Mouse (Mus musculus) CH12.LX (cell line): ENCODE results near the gene Cd3e. TPM values are rescaled to one million over a fixed set of nuclear protein-coding genes. Genes with fewer than 3 reads are reported as not detected.

Experiments used
- DNase-seq: peaks from one replicate; pipeline ENCODE4 v3.0.0-alpha.2; 2013; ENCODE audit errors: extremely low read depth
- H3K27ac ChIP-seq: 2 replicates; pipeline ENCODE4 v1.5.1; 2012; ENCODE audit warnings: low read depth, mild to moderate bottlenecking, control low read depth, moderate library complexity; ENCODE audit not compliant: insufficient read depth
- H3K27me3 ChIP-seq: replicated peaks from 2 replicates; pipeline ENCODE3; 2012; ENCODE audit warnings: inconsistent platforms
- H3K36me3 ChIP-seq, 2 experiments: replicated peaks in 1 of 2; 2 replicates each; pipeline versions ENCODE3 to v1.6.1; 2012; ENCODE audit warnings: inconsistent platforms in 1 of 2, low read length in 1 of 2, mild to moderate bottlenecking in 1 of 2, mixed read lengths in 1 of 2, moderate library complexity in 1 of 2; ENCODE audit not compliant: control insufficient read depth in 1 of 2, insufficient read depth in 1 of 2
- H3K4me1 ChIP-seq, 2 experiments: 2 replicates each; pipeline ENCODE4 v1.6.1; 2012; ENCODE audit warnings: inconsistent platforms in 1 of 2, moderate library complexity in 1 of 2; ENCODE audit not compliant: insufficient read depth in 2 of 2, control insufficient read depth in 1 of 2
- H3K4me2 ChIP-seq: 2 replicates; pipeline ENCODE4 v1.6.1; 2012; ENCODE audit warnings: low read depth, mild to moderate bottlenecking, control low read depth; ENCODE audit not compliant: poor library complexity, insufficient read depth, severe bottlenecking
- H3K4me3 ChIP-seq, 3 experiments: fragments of 150-350 bp in 1 of 3; sonication (generic) in 1 of 3; replicated peaks in 1 of 3; 2 replicates each; pipeline versions ENCODE3 to v1.5.1; 2011 to 2012; ENCODE audit warnings: low read depth in 2 of 3, low read length in 2 of 3, mild to moderate bottlenecking in 2 of 3, moderate library complexity in 2 of 3, control low read depth in 1 of 3, improper control_type of control experiment in 1 of 3, inconsistent platforms in 1 of 3, mixed read lengths in 1 of 3; ENCODE audit not compliant: poor library complexity in 1 of 3
- H3K79me2 ChIP-seq: replicated peaks from 2 replicates; pipeline ENCODE4 v1.6.1; 2012; ENCODE audit warnings: mild to moderate bottlenecking, moderate library complexity; ENCODE audit not compliant: control insufficient read depth, poor library complexity, insufficient read depth, severe bottlenecking; ENCODE audit errors: extremely low read depth
- H3K9ac ChIP-seq: 2 replicates; pipeline ENCODE4 v1.6.1; 2012; ENCODE audit warnings: low read depth, mild to moderate bottlenecking, control low read depth, moderate library complexity; ENCODE audit not compliant: insufficient read depth
- H3K9me3 ChIP-seq: replicated peaks from 2 replicates; pipeline ENCODE3; 2012; ENCODE audit warnings: low read length, inconsistent platforms, mixed read lengths
- BHLHE40 ChIP-seq: IDR thresholded peaks from 2 replicates; pipeline ENCODE4 v1.6.1; 2011; ENCODE audit warnings: mild to moderate bottlenecking, low read depth, low read length, improper control_type of control experiment
- CTCF ChIP-seq, 2 experiments: IDR thresholded peaks in 1 of 2; conservative IDR thresholded peaks in 1 of 2; 2 replicates each; pipeline ENCODE4 v1.5.1; 2011 to 2012; ENCODE audit warnings: low read depth in 2 of 2, low read length in 2 of 2, improper control_type of control experiment in 1 of 2, inconsistent platforms in 1 of 2, mild to moderate bottlenecking in 1 of 2, moderate library complexity in 1 of 2
- E2F4 ChIP-seq: IDR thresholded peaks from 2 replicates; pipeline ENCODE4 v1.6.1; 2011; ENCODE audit warnings: low read depth, low read length, improper control_type of control experiment; ENCODE audit not compliant: insufficient replicate concordance
- ELF1 ChIP-seq: IDR thresholded peaks from 2 replicates; pipeline ENCODE4 v1.6.1; 2014; ENCODE audit warnings: low read depth, mild to moderate bottlenecking, inconsistent platforms, low read length, improper control_type of control experiment
- ETS1 ChIP-seq: conservative IDR thresholded peaks from 2 replicates; pipeline ENCODE4 v1.6.1; 2012; ENCODE audit warnings: low read depth, mild to moderate bottlenecking, inconsistent platforms, low read length, improper control_type of control experiment, moderate library complexity
- GABPA ChIP-seq: IDR thresholded peaks from 2 replicates; pipeline ENCODE4 v1.6.1; 2012; ENCODE audit warnings: low read depth, low read length, improper control_type of control experiment, inconsistent platforms; ENCODE audit not compliant: insufficient replicate concordance
- IRF4 ChIP-seq: IDR thresholded peaks from 2 replicates; pipeline ENCODE4 v1.6.1; 2014; ENCODE audit warnings: low read depth, mild to moderate bottlenecking, inconsistent platforms, low read length, improper control_type of control experiment
- JUN ChIP-seq: IDR thresholded peaks from 2 replicates; pipeline ENCODE4 v1.6.1; 2011; ENCODE audit warnings: low read depth, mild to moderate bottlenecking, low read length, improper control_type of control experiment, moderate library complexity; ENCODE audit not compliant: insufficient read depth
- JUND ChIP-seq: conservative IDR thresholded peaks from 2 replicates; pipeline ENCODE4 v1.6.1; 2011; ENCODE audit warnings: low read depth, low read length, improper control_type of control experiment
- MAFK ChIP-seq: IDR thresholded peaks from 2 replicates; pipeline ENCODE4 v1.6.1; 2011; ENCODE audit warnings: low read length, improper control_type of control experiment; ENCODE audit not compliant: insufficient replicate concordance
- MAX ChIP-seq: IDR thresholded peaks from 2 replicates; pipeline ENCODE4 v1.6.1; 2011; ENCODE audit warnings: low read length, improper control_type of control experiment
- MYC ChIP-seq: IDR thresholded peaks from 2 replicates; pipeline ENCODE4 v1.6.1; 2011; ENCODE audit warnings: low read depth, mild to moderate bottlenecking, improper control_type of control experiment, low read length
- NELFE ChIP-seq: IDR thresholded peaks from 2 replicates; pipeline ENCODE4 v1.6.1; 2011; ENCODE audit warnings: low read depth, low read length, improper control_type of control experiment
- NRF1 ChIP-seq: IDR thresholded peaks from 2 replicates; pipeline ENCODE4 v1.6.1; 2014; ENCODE audit warnings: low read depth, mild to moderate bottlenecking, inconsistent platforms, low read length, improper control_type of control experiment, moderate library complexity
- PAX5 ChIP-seq: IDR thresholded peaks from 2 replicates; pipeline ENCODE4 v1.6.1; 2012; ENCODE audit warnings: low read length, inconsistent platforms, mixed read lengths
- SIN3A ChIP-seq: IDR thresholded peaks from 2 replicates; pipeline ENCODE4 v1.6.1; 2012; ENCODE audit warnings: low read length, improper control_type of control experiment, inconsistent platforms
- SMC3 ChIP-seq: IDR thresholded peaks from 2 replicates; pipeline ENCODE4 v1.6.1; 2011; ENCODE audit warnings: low read depth, low read length, improper control_type of control experiment
- TBP ChIP-seq: conservative IDR thresholded peaks from 2 replicates; pipeline ENCODE4 v1.6.1; 2011; ENCODE audit warnings: low read depth, low read length, improper control_type of control experiment
- TCF12 ChIP-seq: IDR thresholded peaks from 2 replicates; pipeline ENCODE4 v1.6.1; 2014; ENCODE audit warnings: low read depth, mild to moderate bottlenecking, inconsistent platforms, low read length, improper control_type of control experiment
- UBTF ChIP-seq: IDR thresholded peaks from 2 replicates; pipeline ENCODE4 v1.6.1; 2012; ENCODE audit warnings: low read depth, mild to moderate bottlenecking, inconsistent platforms, low read length, improper control_type of control experiment, moderate library complexity
- USF1 ChIP-seq: IDR thresholded peaks from 2 replicates; pipeline ENCODE4 v1.6.1; 2014; ENCODE audit warnings: low read depth, mild to moderate bottlenecking, inconsistent platforms, low read length, improper control_type of control experiment
- USF2 ChIP-seq: conservative IDR thresholded peaks from 2 replicates; pipeline ENCODE4 v1.6.1; 2011; ENCODE audit warnings: low read depth, low read length, improper control_type of control experiment
- ZC3H11A ChIP-seq: IDR thresholded peaks from 2 replicates; pipeline ENCODE4 v1.6.1; 2012; ENCODE audit warnings: low read depth, mild to moderate bottlenecking, inconsistent platforms, low read length, improper control_type of control experiment
- ZKSCAN1 ChIP-seq: IDR thresholded peaks from 2 replicates; pipeline ENCODE4 v1.6.1; 2012; ENCODE audit warnings: low read depth, inconsistent platforms, low read length, improper control_type of control experiment, borderline replicate concordance
- ZNF384 ChIP-seq: IDR thresholded peaks from 2 replicates; pipeline ENCODE4 v1.6.1; 2012; ENCODE audit warnings: low read depth, low read length, improper control_type of control experiment, inconsistent platforms
- dilution Hi-C: fragments of 300-500 bp; cut with MboI; formaldehyde crosslinking; loops from 2 replicates; pipeline ENCODE4 v1.14.3; 2020; ENCODE audit warnings: low sequenced_read_pairs; ENCODE audit not compliant: extremely low pct_unique_long_range_greater_than_20kb, extremely low pct_ligation_motif_present
- in situ Hi-C: fragments of 300-500 bp; cut with MboI; formaldehyde crosslinking; loops from 3 replicates; pipeline ENCODE4 v1.14.3; 2019; ENCODE audit warnings: low sequenced_read_pairs, low pct_ligation_motif_present, low pct_unique_long_range_greater_than_20kb, mixed read lengths
- polyA plus RNA-seq: library from polyadenylated mRNA; unstranded; fragments of >175 nt; gene quantifications from 2 replicates; pipeline ENCODE4 v1.2.1, GENCODE M21; 2012; ENCODE audit warnings: low read depth; ENCODE audit not compliant: insufficient read length
- total RNA-seq, 2 experiments: library from RNA; depleted of rRNA; stranded (reverse); fragments of 300-350 nt in 1 of 2; fragments of >200 nt in 1 of 2; gene quantifications; 2 replicates each; pipeline ENCODE4 v1.2.3; 2012 to 2014

Cd3e gene
- total and polyA plus RNA-seq, 3 experiments: not detected

GRCm38 (mm10) chr9:44981104-44981503 lies 28.3 kb downstream of the Cd3e start:
- Histone ChIP-seq H3K36me3 (no peaks in the 10 kb centered on the region), H3K4me3 (no peak overlapping the region), H3K9me3 (no peaks in the 10 kb centered on the region), H3K27ac (no peak overlapping the region), H3K9ac (no peak overlapping the region), H3K4me2 (no peak overlapping the region), H3K27me3 (peaks cover 10% of the 10 kb centered on the region), H3K79me2 (no peaks in the 10 kb centered on the region), H3K4me1 (peaks cover 25 to 26% of the 10 kb centered on the region in 2 experiments)
- no peak for DNase-seq
- dilution Hi-C loops: no loop called here
- in situ Hi-C loops: no loop called here
- no peak for TF ChIP-seq MYC
- TF ChIP-seq E2F4: no peak
- TF ChIP-seq ZNF384: no peak
- TF ChIP-seq NRF1: no peak
- no peak for TF ChIP-seq PAX5
- no peak for TF ChIP-seq GABPA
- no peak for TF ChIP-seq TCF12
- TF ChIP-seq MAFK: no peak
- no peak for TF ChIP-seq JUN
- TF ChIP-seq JUND: no peak
- no peak for TF ChIP-seq USF2
- no peak for TF ChIP-seq SIN3A
- TF ChIP-seq USF1: no peak

GRCm38 (mm10) chr9:44980242-44980641 lies 29.2 kb downstream of the Cd3e start, which contains the start of gene Cd3g:
Cd3g (minus strand) TSS chr9:44980431.
- H3K9me3 ChIP-seq: no peaks in the 10 kb centered on the region
- no peak within 1 kb of the TSS for H3K27ac ChIP-seq
- H3K4me2 ChIP-seq: no peak within 1 kb of the TSS
- H3K4me3 ChIP-seq: no peak within 1 kb of the TSS
- peaks cover 14% of the 10 kb centered on the region for H3K27me3 ChIP-seq
- TF ChIP-seq CTCF (conservative IDR thresholded peaks at IDR 0.05 in 1 of 2, IDR thresholded peaks at IDR 0.05 in 1 of 2; ENCODE audit: low read depth in 2 of 2, low read length in 2 of 2) (no peak), NRF1 (no peak), ZKSCAN1 (no peak)
- H3K4me1 ChIP-seq: peaks cover 18 to 20% of the 10 kb centered on the region in 2 experiments
- H3K79me2 ChIP-seq: no peaks in the 10 kb centered on the region
- no peaks in the 10 kb centered on the region for H3K36me3 ChIP-seq
- H3K9ac ChIP-seq: no peak within 1 kb of the TSS
- peak; percentile 33 for DNase-seq
- dilution Hi-C loops (no loop called here), in situ Hi-C loops (no loop called here)

GRCm38 (mm10) chr9:44979806-44980205 lies 29.6 kb downstream of the Cd3e start:
- no peak overlapping the region for H3K4me2 ChIP-seq
- dilution Hi-C loops: no loop called here
- DNase-seq: no peak
- no peak for TF ChIP-seq IRF4
- no peak for TF ChIP-seq BHLHE40
- no peak for TF ChIP-seq MAX
- no peak for TF ChIP-seq NELFE
- TF ChIP-seq TBP: no peak
- TF ChIP-seq UBTF: no peak
- no peak for TF ChIP-seq PAX5
- TF ChIP-seq ZC3H11A: no peak
- no peak for TF ChIP-seq ELF1
- TF ChIP-seq ETS1: no peak
- TF ChIP-seq CTCF (conservative IDR thresholded peaks at IDR 0.05 in 1 of 2, IDR thresholded peaks at IDR 0.05 in 1 of 2; ENCODE audit: low read depth in 2 of 2, low read length in 2 of 2): no peak
- no peak for TF ChIP-seq SMC3
- no peaks in the 10 kb centered on the region for H3K79me2 ChIP-seq
- H3K4me1 ChIP-seq: peaks cover 13 to 16% of the 10 kb centered on the region in 2 experiments; a peak in 3 of 4 replicates
- H3K4me3 ChIP-seq: no peak overlapping the region
- H3K27ac ChIP-seq: no peak overlapping the region
- in situ Hi-C loops: no loop called here
- H3K9me3 ChIP-seq: no peaks in the 10 kb centered on the region
- H3K36me3 ChIP-seq: no peaks in the 10 kb centered on the region
- no peak overlapping the region for H3K9ac ChIP-seq
- H3K27me3 ChIP-seq: peaks cover 16% of the 10 kb centered on the region
